Mouse (Mus musculus): Measurements from ENCODE around the gene Gde1. TPM values are rescaled to one million over a fixed set of nuclear protein-coding genes. Genes with fewer than 3 reads are reported as not detected.

Gene Gde1
- total RNA-seq, 4 experiments from 2014 or later: 218 to 257 (median 233) TPM

DNA sequence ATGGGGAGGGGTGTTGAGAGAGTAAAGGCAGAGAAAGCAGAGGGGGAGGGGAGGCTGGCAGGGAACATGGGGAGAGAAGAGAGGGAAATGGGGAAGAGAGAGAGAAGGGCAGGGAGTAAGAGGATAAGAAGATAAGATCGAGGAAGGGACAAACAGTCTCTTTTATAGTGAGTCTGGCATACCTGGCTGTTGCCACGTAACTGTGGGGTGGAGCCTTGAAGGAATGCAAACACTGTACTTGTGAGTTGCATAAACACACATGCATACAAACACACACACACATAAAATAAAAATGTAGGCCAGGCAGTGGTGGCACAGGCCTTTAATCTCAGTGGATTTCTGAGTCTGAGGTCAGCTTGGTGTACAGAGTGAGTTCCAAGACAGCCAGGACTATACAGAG, 1.6 kb upstream of the Gde1 start:
- DNase-seq (ENCODE audit: low spot score in 2 of 2): no peak

DNA sequence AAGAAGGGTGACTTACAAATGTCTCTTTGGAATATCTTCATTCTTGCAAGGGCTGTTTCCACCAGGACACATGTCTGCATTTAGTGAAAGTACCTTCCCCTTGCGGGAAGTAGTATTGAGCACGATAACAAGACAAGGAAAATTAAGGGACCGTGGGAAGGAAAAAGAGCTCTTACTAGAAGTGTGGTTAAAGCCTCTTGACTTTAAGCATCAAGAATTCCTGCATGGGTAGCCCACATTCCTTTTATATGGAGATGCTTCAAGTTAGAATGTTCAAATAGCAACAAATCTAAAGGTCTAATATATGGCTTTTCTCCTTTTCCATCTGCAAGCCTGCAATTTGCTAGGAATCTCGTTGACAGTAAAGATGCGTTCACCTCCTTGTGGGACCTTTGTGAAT, 910 bp upstream of the Gde1 start:
- DNase-seq (ENCODE audit: low spot score in 2 of 2): no peak

- DNase-seq (ENCODE audit: low spot score in 2 of 2): no peak
Measured at GRCm38 (mm10) chr7:118706051-118706450, 473 bp upstream of the Gde1 start.

DNA sequence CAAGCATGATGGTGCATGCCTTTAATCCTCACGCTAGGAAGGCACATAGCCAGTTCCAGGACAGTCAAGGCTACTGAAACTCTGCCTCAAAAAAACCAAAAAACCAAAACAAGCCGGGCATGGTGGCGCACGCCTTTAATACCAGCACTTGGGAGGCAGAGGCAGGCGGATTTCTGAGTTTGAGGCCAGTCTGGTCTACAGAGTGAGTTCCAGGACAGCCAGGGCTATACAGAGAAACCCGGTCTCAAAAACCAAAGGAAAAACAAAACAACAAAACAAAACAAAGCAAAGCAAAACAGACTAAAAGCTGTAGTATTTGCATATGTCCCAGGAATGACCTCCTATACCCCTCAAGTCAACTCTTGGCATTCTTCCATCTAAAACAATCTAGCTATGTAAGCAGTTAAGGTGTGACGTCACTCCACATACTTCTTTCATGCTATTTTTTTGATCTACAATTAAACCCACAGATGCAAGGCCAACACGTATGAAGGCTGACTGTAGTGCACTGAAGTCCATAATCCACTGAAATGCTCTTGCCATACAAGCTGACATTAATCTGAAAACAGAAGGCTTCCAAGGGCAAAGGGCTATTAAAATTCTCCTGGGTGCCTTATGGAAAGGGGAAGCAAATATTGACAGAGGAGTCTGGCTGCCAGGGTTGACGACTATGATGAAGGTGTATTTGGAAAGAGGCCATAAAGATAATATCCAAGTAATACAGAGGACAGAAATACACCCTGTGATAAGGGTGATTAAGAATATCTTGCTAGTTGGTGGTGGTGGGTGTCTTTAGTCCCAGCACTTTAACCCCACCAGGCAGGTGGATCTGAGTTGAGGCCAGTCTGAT, 1.4 kb downstream of the Gde1 start:
- no peak for DNase-seq (ENCODE audit: low spot score in 2 of 2)

GRCm38 (mm10) chr7:118703144-118703561, 2.4 kb downstream of the Gde1 start:
- DNase-seq (ENCODE audit: low spot score in 2 of 2): no peak

- no peak for DNase-seq (ENCODE audit: low spot score in 2 of 2)
Measured at GRCm38 (mm10) chr7:118698882-118699281, 6.7 kb downstream of the Gde1 start.

DNA sequence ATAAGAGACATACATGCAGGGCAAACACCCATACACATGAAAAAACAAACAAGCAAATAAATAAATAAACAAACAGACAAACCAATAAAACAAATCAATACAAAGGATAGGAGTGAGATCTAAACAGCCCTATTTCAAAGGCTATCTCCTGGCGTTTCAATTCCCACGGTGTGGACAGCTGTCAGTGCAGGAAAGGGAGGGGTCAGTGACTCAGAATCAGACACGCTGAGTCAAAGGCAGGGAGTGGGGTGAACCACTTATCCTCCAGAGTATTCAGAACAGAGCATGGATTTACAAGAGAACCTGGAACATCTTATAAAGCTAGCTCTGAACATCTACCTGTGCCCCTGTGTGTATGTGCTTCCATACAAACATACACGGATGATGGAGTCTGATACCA, 8.4 kb downstream of the Gde1 start:
- DNase-seq (ENCODE audit: low spot score in 2 of 2): no peak

GRCm38 (mm10) chr7:118696146-118696545, 9.4 kb downstream of the Gde1 start:
- no peak for DNase-seq (ENCODE audit: low spot score in 2 of 2)

GRCm38 (mm10) chr7:118691287-118691686, 14.3 kb downstream of the Gde1 start:
- DNase-seq (ENCODE audit: low spot score in 2 of 2): no peak

GRCm38 (mm10) chr7:118689088-118689487, 16.5 kb downstream of the Gde1 start:
- no peak for DNase-seq (ENCODE audit: low spot score in 2 of 2)

- peak; percentile 53 to 73 for DNase-seq (ENCODE audit: low spot score in 2 of 2)
Measured at GRCm38 (mm10) chr7:118688199-118688598, 17.4 kb downstream of the Gde1 start.

DNA sequence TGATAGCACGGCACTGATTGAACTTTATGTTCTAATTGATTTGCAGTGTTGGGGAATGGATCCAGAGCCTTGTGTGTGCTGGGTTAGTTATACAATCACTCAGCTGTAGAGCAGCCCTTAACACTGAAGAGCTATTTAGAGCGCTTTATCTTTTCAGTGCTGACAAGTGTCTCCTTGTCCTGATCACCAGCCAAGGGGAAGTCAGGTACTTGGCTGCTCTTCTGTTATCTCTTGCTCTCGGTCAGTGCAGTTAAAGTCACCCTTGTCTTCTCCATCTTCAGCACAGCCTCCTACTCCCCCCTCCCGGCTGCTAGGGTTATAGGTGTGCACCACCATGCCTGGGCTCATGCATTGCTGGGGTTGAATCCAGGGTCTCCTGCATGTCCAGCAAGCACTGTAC, 28.8 kb downstream of the Gde1 start:
- DNase-seq (ENCODE audit: low spot score in 2 of 2): no peak

DNA sequence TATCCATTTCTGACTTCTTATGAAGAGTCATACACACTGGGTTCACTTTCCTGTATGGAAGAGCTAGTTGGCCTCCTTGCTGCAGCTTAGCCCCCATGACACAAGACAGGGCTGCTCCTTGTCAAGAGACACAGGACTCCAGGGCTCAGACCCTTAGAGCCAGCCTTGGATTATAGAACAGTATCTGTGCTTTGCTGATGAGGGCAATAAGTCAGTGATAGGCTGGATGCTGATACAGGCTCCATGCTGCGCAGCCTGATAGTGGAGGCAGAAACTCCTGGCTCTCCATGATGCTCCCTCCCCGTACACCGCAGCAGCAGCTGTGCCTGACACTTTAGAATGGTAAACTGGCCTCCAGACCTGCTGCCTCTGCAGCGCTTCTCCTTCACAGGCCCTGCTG, 35.4 kb downstream of the Gde1 start:
- no peak for DNase-seq (ENCODE audit: low spot score in 2 of 2)

GRCm38 (mm10) chr7:118667773-118668172, 37.8 kb downstream of the Gde1 start:
- DNase-seq (ENCODE audit: low spot score in 2 of 2): no peak

GRCm38 (mm10) chr7:118656730-118657129, 48.8 kb downstream of the Gde1 start:
- no peak for DNase-seq (ENCODE audit: low spot score in 2 of 2)

GRCm38 (mm10) chr7:118652572-118653295, 52.8 kb downstream of the Gde1 start:
- DNase-seq (ENCODE audit: low spot score in 2 of 2): no peak

- peak in 1 of 2 experiments; percentile 37 for DNase-seq (ENCODE audit: low spot score in 2 of 2)
Measured at GRCm38 (mm10) chr7:118650891-118651290, 54.7 kb downstream of the Gde1 start.

- DNase-seq (ENCODE audit: low spot score in 2 of 2): no peak
Measured at GRCm38 (mm10) chr7:118650119-118650518, 55.5 kb downstream of the Gde1 start.

- DNase-seq (ENCODE audit: low spot score in 2 of 2): no peak
Measured at GRCm38 (mm10) chr7:118649328-118649727, 56.2 kb downstream of the Gde1 start.

- DNase-seq (ENCODE audit: low spot score in 2 of 2): no peak
Measured at GRCm38 (mm10) chr7:118646237-118646636, 59.3 kb downstream of the Gde1 start.

Data from left cerebral cortex, adult 8-10 months (tissue).